Mouse (Mus musculus) lung, adult 2 months (tissue): ENCODE data around the gene Bnip3.

ENCODE experiments used
- CTCF ChIP-seq: fragments of 200-500 bp; IDR thresholded peaks from 2 replicates; pipeline ENCODE4 v1.5.1; 2011; ENCODE audit warnings: mild to moderate bottlenecking, low read length, control low read depth; ENCODE audit not compliant: insufficient read depth
- POLR2A ChIP-seq: fragments of 200-500 bp; IDR thresholded peaks from 2 replicates; pipeline ENCODE4 v1.6.1; 2011; ENCODE audit warnings: low read depth, mild to moderate bottlenecking, control low read depth, low read length, borderline replicate concordance; ENCODE audit errors: extremely low read depth

- TF ChIP-seq POLR2A (no peak), CTCF (no peak)
Observed at GRCm38 (mm10) chr7:138875031-138875430, 34.3 kb downstream of the Bnip3 start.
